Mouse (Mus musculus) lung, adult 18-20 months (tissue): ENCODE results near the gene Cxcl10.
"Not testable (repeated sequence)": the region's sequence is repeated elsewhere in the genome, so short reads cannot be mapped to it uniquely, and the experiment has no call there.

Experiments used
- DNase-seq, 2 experiments: peaks; one replicate each; pipeline ENCODE4 v3.0.0; 2022; ENCODE audit warnings: mixed read lengths in 2 of 2

Cxcl10 gene

DNA sequence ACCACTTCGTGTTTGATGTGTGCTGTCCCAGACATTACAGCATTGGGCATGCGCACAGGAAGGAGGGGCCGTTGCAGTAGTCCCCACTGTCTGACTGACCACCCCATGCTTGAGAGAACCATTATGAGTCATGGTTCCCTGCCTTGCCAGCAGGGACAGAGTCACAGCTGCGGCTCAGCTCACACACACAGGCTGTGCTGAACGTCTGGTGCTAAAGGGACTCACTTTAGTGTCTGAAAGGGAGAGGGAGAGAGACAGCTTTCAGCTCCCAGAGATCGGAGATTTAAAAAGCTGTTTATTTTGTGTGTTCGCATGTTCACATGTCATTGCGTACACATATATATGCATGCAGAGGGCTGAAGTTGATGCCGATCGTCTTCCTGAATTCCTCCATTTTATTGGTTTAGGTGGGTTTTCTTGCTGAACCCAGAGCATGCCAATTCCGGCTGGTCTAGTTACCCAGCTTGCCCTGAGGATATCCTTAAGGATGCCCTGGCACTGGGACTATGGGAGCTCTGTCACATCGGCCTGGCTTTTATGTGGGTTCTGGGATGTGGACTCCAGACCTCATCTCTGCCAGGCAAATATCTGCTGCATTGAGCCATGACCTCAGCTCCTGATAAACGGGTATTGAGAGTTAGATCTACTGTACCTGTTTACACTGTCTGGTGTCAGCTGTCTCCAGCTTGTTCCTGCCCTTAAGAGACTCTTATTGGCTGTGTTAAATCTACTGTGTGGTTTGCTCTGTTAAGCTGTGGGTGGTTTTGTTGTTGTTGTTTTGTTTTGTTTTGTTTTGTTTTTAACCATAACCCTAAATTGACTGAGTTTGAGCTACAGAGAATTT lies 20.7 kb upstream of the Cxcl10 start:
- DNase-seq = peak in 1 of 2 experiments; percentile 31

DNA sequence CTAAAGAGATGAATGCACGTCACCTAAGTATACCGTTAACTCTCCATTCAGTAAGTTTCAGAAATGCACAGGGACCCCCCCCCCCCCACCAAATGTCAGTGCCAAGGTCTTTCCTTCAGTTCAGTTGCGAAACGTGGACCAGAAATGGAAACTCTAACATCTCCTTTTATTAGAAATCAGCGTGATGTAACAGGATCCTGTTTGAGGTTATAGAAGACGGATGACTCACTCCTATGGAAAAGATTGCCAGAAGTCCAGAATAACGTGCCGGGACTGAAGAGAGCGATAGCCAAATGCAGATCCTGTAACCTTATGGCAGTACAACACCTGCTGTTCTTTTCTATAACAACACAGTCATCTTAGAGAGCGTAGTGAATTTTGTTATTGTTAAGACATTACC lies 19.7 kb upstream of the Cxcl10 start:
- peak in 1 of 2 experiments; percentile 24 for DNase-seq

DNA sequence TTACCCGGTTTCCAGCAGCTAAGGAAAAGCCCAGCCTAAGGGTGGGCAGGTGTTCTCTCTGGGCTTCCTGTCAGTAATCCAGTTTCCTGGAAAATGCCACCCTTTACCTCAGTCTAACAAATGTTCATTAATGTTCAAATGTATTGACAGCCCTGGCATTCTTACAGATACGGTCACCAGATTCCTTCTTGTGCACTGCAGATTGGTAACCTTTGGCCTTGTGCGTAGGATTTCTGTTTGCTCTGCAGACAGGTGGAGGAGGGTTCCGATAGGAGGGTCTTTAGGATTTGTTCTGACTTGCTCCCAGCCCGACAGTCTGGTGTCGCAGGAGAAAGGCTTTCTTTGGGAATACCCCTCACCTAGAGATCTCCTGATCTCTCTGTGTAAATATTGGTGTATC lies 17.9 kb upstream of the Cxcl10 start:
- DNase-seq = no peak

DNA sequence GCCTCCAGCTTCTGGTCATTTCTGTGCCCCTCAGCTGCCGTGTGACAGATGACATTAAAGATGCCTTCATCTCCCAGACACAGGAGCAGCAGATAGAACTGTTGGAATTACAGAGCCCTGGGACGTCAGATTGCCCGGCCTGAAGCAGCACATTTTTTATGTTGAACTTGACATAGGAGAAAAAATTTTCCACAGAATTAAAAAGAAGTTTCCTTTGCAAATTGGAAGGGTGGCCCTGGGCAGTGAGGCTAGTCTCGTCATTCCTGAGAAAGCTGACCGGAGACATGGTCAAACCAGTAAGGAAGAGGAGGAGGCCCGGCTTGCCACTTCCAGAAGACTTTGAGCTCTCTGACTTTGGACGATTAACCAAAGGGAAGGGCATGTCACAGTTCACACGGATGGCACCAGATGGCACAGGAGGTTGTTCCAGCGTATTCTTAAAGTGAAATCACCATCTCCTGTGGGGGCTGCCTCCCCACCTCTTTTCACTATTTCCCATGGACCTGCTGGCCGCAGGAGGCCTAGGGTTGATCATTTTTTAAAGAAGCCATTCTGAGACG lies 16.5 kb upstream of the Cxcl10 start:
- DNase-seq = no peak

DNA sequence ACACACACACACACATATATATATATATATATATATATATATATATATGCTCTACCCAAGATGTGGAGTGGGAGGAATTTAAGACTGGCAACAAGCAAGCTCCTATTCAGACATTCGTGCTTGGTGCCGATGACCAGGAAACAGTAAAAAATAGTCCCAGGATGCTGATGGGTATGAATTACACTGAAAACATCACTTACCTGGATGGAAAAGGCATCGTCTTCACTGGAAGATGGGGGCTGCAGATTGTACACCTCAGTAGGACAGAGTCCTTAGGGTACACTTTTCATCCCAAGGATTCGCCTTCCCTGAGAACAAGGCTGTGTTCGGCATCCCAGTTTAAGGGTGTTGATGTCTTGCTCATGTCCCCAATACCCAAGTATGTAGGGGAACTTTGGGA lies 15.3 kb upstream of the Cxcl10 start:
- no peak for DNase-seq

DNA sequence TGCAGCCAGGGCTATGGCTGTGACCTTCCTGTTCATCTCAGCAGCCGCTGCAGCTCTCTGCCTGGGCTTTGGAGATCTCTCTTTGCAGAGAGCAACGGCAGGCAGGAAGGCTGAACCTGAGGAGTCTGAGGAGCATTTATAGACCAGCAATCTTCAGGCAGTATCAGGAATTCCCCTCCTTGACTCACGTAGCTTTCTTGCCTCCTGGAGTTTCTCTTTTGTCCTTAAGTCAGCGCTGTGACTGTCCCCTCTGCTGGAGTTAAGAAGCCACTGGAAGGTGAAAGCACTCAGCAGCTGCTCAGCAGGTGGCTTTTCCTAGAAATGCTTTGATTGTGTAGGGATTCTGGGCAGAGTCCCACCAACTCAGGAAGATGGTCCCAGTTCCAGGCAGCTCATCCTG lies 14.5 kb upstream of the Cxcl10 start:
- DNase-seq = no peak

DNA sequence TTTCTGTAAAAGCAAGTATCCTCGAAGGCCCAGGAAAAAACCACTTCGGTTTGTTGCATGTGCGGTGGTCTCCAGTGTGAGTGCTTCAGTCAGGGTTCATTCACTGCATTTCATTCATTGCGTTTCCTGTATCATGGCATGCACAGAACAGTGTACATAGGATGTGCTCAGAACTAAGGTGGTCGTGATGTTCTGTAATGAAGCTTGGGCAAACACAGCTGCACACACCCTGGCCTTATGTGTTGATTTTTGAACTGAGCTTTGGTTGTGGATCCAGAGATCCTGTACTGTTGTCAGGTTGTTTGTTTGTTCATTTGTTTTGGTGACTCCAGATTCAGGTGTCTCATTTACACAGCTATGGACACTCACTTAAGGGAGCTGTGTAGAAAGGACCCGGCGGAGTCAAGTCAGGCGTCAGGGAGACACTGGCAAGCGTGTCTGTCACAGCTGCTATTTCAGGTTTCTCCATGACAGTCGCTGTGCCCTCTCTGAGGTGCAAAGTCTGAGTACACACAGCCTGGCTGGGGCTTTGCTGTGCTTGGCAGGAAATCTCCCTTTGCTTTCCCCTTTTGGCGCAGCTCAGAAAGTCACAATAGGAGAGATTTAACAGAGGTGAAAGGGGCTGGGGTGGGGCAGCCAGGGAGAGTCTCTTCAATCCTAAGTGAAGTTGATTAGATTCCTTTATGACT lies 10.2 kb upstream of the Cxcl10 start:
- DNase-seq = no peak

DNA sequence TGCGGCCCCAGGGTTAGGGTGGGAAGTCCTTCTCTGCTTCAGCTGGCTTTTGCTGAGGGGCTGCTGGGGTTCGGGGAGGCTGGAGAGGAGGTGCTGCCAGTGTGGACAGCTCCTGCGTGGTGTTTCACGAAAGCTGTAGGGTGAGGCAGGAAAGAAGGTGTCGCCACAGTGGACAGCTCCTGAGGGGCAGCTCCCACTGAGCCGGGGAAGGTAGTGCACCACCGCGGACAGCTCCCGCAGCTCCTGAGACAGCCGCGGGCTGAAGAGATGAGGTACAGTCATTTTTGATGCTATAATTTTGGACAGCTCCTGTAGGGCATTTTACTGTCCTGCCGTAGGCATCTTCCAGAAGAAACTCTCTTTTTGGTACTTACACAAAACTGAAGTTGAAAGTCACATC lies 9.3 kb upstream of the Cxcl10 start:
- DNase-seq = no peak

DNA sequence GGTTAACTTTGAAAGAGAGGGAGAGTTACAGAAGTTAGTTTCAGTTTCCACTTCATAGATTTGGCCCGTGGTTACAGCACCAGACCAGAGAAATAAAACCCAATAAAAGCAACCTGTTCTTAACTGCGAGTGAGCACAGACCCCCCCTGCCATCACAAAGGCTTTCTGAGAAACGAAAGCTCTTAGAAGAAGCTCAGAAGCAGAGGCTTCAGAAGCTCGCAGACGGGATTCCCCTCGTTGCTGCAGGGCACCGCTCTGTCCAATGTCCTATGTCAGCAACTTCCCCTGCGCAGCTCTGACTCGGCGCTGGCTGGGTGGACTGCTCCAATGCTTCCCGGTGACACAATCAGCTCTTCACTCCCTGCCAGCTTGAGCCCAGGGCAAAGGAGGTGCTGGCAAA lies 4.8 kb upstream of the Cxcl10 start:
- DNase-seq = peak; percentile 38 to 51

DNA sequence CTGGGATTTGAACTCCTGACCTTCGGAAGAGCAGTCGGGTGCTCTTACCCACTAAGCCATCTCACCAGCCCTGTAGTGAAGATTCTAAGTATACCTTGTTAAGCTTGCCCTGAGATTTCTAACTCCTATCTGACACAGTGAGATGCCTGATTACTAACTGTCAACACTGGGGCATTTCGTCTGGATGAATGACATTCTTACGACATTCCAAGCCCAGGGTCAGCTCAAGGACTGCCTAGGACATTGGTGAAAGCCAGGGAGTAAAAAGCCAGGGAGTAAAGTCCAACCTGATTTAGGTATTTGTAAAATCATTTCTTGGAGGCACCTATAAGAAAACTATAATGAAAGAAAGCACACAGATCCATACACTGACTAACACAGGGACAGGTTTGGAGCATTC lies 4.0 kb upstream of the Cxcl10 start:
- not testable (repeated sequence) for DNase-seq

DNA sequence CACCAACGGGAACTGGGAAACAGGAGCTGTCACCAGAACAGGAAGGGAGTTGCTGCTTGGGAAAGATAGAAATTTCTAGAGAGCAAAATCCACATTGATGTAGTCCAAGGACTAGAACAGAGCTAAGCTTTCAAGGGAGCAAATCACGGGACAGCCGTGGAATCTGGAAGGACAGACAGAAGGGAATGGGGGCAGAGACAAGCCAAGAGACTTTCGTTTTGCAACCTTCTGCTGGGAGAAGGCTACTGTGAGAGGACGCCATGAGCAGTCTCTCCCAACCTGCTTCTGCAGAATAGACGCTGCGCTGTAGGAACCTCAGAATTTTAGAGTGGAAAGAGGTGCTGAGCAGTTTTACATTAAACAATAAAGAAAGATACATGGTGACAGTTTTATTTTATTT lies 1.0 kb upstream of the Cxcl10 start:
- no peak for DNase-seq

DNA sequence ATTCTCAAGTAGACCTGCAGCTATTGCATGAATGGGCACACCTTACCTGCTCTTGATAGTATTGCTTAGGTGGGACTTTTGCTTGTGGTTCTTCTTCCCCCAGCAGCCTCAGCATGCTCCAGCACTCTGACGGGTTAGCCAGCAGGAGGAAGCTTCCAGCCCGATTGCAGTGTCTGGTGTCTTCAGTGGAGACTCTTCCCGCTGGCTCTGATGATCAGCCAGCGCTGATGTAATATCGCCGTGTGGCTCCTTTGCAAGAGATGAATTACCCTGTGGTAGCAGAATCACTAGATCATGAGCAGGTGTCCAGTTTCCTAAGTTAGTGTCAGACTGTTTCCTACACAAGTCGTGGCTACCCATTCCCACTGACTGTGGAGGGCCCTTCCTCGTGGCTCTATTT lies 3.7 kb downstream of the Cxcl10 start:
- DNase-seq = no peak

DNA sequence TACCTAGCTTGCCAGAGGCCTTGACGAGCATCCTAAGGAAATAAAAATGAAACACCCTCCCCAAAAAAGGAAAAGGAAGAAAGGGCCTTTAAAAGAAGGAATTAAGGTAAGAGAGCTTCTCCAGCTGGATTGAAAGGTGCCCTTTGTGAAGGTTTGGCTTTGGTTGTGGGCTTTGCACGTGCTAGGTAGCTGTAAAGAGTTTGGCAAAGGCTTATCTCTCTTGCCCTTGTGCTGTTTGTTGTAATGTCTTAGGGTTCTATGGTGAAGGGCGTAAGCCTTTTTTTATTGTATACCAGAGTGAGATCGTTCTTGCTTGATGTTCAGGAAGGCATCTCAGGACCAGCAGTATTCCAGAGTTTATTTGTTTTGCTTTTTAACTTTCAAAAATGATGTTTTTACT lies 8.1 kb downstream of the Cxcl10 start:
- DNase-seq = no peak

DNA sequence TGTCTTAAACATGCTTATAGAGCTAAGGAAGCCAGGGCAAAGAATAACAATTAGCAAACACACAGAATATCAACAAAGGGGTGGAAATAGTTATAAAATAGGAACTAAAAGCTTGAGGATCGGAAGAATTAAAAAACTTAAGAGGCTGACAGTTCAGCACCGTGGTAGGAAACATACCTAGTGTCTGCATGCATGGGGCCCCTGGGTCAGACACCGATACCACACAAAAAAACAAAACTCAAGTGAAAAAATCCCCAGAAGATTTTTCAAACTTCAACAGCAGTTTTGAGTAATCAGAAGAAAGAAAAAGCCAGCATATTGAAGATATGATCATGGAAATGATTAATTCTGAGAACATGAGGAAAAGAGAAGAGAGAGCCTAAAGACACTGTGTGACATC lies 11.9 kb downstream of the Cxcl10 start:
- no peak for DNase-seq

DNA sequence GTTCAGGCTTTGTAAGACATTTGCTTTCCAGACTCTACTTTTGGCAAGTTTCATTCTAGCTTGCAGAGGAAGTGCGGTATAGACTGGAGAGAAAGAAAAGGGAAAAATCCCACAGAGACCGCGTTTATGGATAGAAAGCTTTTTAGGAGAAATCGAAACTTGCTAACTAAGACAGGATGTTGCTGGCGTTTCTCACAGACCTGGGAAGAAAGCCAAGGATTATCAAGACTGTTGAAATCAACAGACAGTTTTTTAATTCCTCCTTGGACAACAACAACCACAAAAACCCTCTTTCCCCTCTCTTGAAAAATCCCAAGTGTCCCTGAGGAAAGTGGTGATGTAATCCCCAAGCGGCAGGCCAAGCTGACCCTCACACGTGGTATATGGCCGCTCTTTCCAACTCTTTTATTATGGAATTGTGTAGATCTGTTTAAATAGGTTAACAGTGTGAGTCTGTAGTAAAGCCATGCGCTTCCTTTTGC lies 16.3 kb downstream of the Cxcl10 start:
- peak; percentile 20 to 47 for DNase-seq

DNA sequence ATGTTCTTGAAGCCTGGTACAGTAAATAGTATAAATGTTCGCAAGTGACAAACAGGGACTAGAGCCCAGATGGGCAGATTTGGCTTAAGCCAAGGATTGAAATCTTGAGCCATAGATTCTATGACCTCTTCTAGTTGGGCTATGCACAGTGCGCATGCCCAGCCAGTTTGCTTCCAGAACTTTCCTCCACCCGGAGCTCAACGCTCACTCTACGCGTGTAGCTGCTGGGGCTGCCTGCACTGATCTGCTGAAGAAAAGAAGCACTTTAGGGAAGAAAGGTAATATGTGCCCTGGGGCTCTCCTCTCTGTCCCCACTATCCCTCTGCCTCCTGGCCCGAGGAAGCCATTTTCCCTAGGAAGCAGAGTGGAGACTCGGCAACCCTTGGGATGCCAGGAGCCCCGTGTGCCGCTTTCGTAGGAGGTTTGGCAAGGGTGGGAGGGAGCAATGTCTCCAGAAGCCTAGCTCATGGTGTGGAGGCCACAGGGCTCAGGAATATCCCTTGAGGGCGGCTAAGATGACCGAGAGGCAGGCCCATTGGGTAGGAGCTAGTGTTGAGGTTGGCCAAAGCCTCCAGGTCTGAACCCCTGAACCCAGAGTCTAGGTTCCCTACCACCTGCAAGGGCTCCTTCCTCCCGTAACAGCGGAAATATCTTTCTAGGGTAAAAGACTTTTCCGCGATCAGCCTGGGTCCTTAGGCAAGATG lies 16.9 kb downstream of the Cxcl10 start, which contains the start of gene Art3:
Art3 (plus strand) TSS at position 193 of the 704 bp plus-strand sequence.
- no peak for DNase-seq

DNA sequence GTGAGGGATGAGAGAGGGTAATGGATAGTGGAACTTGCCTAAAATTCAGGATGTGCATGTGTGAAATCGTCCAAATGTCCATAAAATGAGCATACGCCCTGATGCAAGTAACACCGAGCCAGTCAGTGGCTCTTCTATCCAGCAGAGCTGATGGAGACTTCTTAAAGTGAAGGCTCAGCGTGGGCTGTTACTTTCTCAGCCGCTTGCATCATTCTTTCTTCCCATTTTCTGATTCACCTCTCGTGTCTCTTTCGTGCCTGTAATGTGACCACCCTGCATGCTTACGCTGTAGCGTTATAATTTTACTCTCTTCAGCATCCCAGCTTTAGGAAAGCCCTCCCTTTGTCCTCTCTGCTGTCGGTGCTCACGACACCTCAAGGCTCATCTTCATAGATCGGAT lies 17.6 kb downstream of the Cxcl10 start:
- DNase-seq = no peak

DNA sequence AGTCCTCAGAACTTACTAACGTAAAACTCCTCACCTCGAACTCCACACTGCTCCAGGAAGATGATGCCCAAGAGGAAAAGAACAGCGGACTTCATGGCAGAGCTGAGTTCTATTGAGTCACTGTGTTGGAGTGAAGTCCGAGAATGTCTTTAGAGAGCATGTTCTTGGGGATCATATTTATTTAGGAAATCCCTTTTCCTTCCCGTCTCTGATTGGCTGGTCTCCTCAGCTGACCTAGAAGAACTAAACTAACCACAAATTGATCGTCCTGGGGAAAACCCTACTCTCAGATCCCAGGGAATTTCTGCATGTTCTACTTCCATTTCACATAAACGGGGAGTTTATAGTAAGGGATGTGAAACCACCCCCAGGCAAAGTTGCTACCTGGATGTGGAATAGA lies 20.8 kb downstream of the Cxcl10 start, which contains the start of gene Cxcl9:
Cxcl9 (minus strand) TSS at position 151 of the 400 bp plus-strand sequence.
- no peak for DNase-seq

DNA sequence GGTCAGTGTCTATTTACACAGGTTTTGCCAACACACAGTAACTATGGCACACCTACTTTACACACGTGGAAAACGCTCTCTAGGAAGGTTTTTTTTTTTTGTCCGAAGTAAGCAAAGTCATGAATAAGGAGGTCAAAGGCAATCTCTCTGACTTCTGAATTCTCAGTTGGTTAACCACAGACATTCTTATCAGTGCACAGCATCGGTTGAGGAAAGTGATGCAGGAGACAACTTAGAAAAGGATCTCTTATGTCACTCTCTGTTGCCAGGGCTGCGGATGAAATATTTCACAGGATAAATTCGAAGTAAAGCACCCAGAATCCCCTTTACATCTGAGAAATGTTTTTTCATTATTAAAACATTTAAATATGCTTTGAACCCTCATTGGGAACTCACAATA lies 21.3 kb downstream of the Cxcl10 start:
- no peak for DNase-seq

DNA sequence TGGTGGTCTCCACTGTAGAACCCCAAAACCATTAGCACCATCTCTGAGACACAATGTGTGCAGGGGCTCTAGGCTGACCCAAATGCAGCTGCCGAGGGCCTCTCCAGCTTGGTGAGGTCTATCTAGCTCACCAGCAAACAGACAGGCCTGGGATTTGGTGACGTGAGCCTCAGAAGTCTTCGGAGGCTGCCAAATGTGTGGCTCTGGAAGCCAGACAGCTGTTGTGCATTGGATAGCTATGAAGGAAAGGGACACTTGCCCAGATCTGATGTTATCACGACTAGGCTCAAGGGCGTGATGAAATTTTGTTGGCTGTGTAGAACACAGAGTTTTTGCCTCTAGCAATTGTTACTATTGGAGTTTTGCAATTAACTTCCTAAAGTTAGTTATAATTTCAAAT lies 25.4 kb downstream of the Cxcl10 start:
- peak; percentile 54 to 57 for DNase-seq

DNA sequence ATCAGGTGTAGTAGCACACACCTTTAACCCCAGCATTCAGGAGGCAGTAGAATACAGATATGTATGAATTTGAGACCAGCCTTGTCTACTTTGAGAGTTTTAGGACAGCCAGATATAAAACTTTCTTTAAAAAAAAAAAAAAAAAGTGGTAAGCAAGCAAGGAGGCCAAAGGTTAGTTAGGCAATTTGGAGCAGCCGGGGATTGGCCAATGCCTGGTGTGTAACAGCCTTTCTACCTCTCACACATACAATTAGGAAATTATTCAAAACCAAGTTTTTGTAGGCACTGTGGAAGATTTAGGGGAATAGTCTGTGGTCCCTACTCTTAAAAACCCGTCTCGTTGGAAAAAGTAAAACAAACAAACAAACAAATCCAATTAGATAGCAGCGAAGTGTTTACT lies 26.1 kb downstream of the Cxcl10 start:
- peak; percentile 27 to 40 for DNase-seq

DNA sequence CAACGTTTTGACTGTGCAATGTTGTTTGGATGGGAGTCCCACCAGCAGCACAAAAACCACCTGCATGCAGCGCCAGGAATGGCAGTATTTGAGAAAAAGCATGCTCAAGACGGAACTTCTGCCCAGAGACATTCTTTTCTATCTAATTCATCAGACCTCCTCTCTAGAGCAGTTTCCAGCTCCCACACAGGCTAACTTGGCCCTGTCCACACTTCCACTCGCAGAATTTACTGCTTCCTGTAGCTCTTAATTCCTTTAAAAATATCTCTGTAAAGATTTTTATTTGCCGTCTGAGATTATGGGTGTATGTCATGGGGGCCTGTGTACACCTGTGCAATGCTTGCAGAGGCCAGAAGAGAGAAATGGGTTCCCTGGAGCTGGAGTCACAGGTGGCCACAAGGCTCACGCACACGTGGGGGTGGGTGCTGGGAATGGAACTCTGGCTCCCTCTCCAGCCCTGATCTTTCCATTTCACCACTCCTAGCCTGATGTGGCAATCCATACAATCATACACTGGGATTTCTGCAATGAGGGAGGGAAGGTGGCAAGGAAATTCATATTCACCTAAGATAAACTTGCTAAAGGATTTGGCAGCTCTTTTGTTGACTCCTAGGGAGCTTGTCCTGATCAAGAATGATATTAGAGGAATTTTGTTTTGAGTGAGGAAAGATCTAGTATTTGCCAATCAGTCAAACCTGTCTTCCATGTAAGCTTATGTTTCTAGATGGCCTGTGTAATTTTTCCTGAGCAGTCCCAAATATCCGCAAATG lies 26.9 kb downstream of the Cxcl10 start:
- no peak for DNase-seq
